Comparison of ENCODE assay signal across 10 mouse cellular contexts in the genomic region with DNA sequence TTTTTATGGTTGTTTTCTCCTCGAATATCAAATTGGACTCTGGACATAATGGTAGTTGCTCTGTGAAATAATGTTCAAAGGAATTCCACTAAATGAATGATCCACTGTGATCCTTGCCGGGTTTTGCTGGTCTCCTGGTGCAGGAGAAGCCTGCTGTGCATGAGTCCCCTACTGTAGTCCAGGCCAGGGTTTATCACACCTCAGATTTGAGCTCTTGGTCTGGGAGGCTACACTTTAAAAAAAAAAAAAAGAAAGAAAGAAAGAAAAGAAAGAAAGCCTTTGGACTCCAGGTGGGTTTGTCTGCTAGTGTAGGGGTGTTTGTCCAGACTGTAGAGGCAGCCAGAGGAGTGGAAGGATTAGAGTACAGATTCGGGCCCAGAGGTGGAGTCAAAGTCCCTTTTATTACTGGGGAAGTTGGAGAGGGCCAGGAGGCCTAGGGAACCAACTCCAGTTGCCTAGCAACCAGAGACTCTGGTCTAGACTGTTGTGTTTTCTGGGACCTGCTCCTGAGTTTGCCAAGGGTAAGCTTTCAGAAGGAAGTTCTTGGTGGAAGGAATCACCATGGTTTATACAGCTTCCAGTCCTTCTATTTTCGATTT. TPM values are rescaled to one million over a fixed set of nuclear protein-coding genes. Genes with fewer than 3 reads are reported as not detected.
DNase-seq lines count a peak whose midpoint lies in the region; ATAC-seq lines count a peak whose summit lies in the region.
"Had no signal": no experiment of that assay in that cellular context is flagged by ENCODE, and none has a peak within 500 bp of the region (broad histone marks: within the 10 kb centered on the region; RNA-seq: fewer than 3 reads in every experiment).

A gene (plus strand): TSS at position 454 of the 599 bp plus-strand sequence.

- H3K27ac ChIP-seq in forebrain, embryonic 16.5 days (ENCODE audit: low read length): no peak within 1 kb of the TSS
- no peak within 1 kb of the TSS for H3K27ac ChIP-seq in midbrain, embryonic 14.5 days (replicated peaks; ENCODE audit: low read depth, low read length)

- H3K4me1 ChIP-seq in forebrain, embryonic 16.5 days (replicated peaks; ENCODE audit: control insufficient read depth, insufficient read depth, low read length): peaks cover 4% of the 10 kb centered on the region
- H3K4me1 ChIP-seq in midbrain, embryonic 14.5 days (ENCODE audit: control insufficient read depth, insufficient read depth, low read length): no peaks in the 10 kb centered on the region

- no peak within 1 kb of the TSS for H3K4me3 ChIP-seq in forebrain, embryonic 16.5 days (replicated peaks; ENCODE audit: low read length)
- no peak within 1 kb of the TSS for H3K4me3 ChIP-seq in midbrain, embryonic 14.5 days (replicated peaks; ENCODE audit: low read depth, low read length)
- H3K4me3 ChIP-seq: erythroblast, embryonic 14.5 days had no signal

- 28% methylated on average over 4 of the region's 4 CpGs for WGBS in forebrain, embryonic 16.5 days
- 30% methylated on average over 4 of the region's 4 CpGs for WGBS in midbrain, embryonic 14.5 days

- H3K4me2 ChIP-seq in forebrain, embryonic 16.5 days (ENCODE audit: low read length): no peak within 1 kb of the TSS
- H3K4me2 ChIP-seq in midbrain, embryonic 14.5 days (ENCODE audit: low read length): no peak within 1 kb of the TSS

- ATAC-seq in forebrain, embryonic 16.5 days: peak; percentile 44; the same call in 1 of the 2 replicates
- ATAC-seq in midbrain, embryonic 14.5 days (ENCODE audit: low FRiP score, low TSS enrichment): 0 out of 2 replicates have a peak, but pooled peaks have one; percentile 5

- H3K27me3 ChIP-seq in forebrain, embryonic 16.5 days (replicated peaks; ENCODE audit: control insufficient read depth, insufficient read depth, low read length): no peaks in the 10 kb centered on the region
- no peaks in the 10 kb centered on the region for H3K27me3 ChIP-seq in midbrain, embryonic 14.5 days (ENCODE audit: control insufficient read depth, insufficient read depth, low read length)

- H3K9me3 ChIP-seq in forebrain, embryonic 16.5 days (ENCODE audit: control insufficient read depth, low read length): no peaks in the 10 kb centered on the region
- H3K9me3 ChIP-seq in midbrain, embryonic 14.5 days (ENCODE audit: control insufficient read depth, low read length): no peaks in the 10 kb centered on the region

- peak; percentile 4 for DNase-seq in adrenal gland, postnatal 10 days
- no peak for DNase-seq in adrenal gland, postnatal 25 days
- DNase-seq in ES-CJ7 (ENCODE audit: low read depth, low spot score): peak; percentile 59
- peak; percentile 43 for DNase-seq in kidney, postnatal 14 days
- peak; percentile 65 for DNase-seq in midbrain, embryonic 14.5 days
- DNase-seq in B cell, adult 2 months: no peak
- DNase-seq in cerebellum, adult 11 months: no peak

- H3K9ac ChIP-seq in forebrain, embryonic 16.5 days (replicated peaks; ENCODE audit: low read depth, low read length): no peak within 1 kb of the TSS
- no peak within 1 kb of the TSS for H3K9ac ChIP-seq in midbrain, embryonic 14.5 days (replicated peaks; ENCODE audit: low read length)

- H3K36me3 ChIP-seq in forebrain, embryonic 16.5 days (ENCODE audit: control insufficient read depth, insufficient read depth): no peaks in the 10 kb centered on the region
- no peaks in the 10 kb centered on the region for H3K36me3 ChIP-seq in midbrain, embryonic 14.5 days (ENCODE audit: control insufficient read depth, insufficient read depth, low read length)

RNA-seq across cellular contexts. Expression of the gene that starts here (rescaled TPM):
- not detected for total RNA-seq in adrenal gland, postnatal 10 days (2021)
- total RNA-seq in adrenal gland, postnatal 25 days (2021): not detected in 2 replicates
- 0.30 and 0.55 TPM in 2 replicates for polyA plus RNA-seq in forebrain, embryonic 16.5 days (2015; fragmentation: Nextera tagmentation; extraction: Ambion mirVana)
- 0.45 and 0.53 TPM in 2 replicates for polyA plus RNA-seq in midbrain, embryonic 14.5 days (2014; fragmentation: Nextera tagmentation; extraction: Ambion mirVana)
- polyA plus RNA-seq: erythroblast, embryonic 14.5 days; small intestine, adult 2 months had no signal

Comparison
In these comparisons a context has a peak if more than half of its experiments do, and no peak if none do; other contexts are left out.
1. Peak in DNase-seq in adrenal gland, postnatal 10 days; RNA of the gene not detected or under 1 TPM.
2. Peak in ATAC-seq in forebrain, embryonic 16.5 days; RNA of the gene not detected or under 1 TPM.
3. Peak in DNase-seq and ATAC-seq in midbrain, embryonic 14.5 days; RNA of the gene not detected or under 1 TPM.
4. DNase-seq: peak in ES-CJ7 (single experiment) and kidney, postnatal 14 days (single experiment); none in adrenal gland, postnatal 25 days (single experiment), B cell, adult 2 months (0 of 2) and cerebellum, adult 11 months (single experiment).